Mouse (Mus musculus) MEL (cell line): Measurements from ENCODE around the gene Zbtb22. TPM values are rescaled to one million over a fixed set of nuclear protein-coding genes. Genes with fewer than 3 reads are reported as not detected.

Experiments used
- DNase-seq: peaks from one replicate; pipeline ENCODE4 v3.0.0; 2011; ENCODE audit warnings: low read depth, low spot score
- H3K27ac ChIP-seq: 2 replicates; pipeline ENCODE4 v1.5.1; 2012; ENCODE audit warnings: low read depth, mild to moderate bottlenecking, control low read depth, low read length, moderate library complexity; ENCODE audit not compliant: control insufficient read depth
- H3K27me3 ChIP-seq, 2 experiments: fragments of 150-350 bp in 1 of 2; sonication (generic) in 1 of 2; 2 replicates each; pipeline ENCODE4 v1.6.1; 2012; ENCODE audit warnings: low read length in 2 of 2, mild to moderate bottlenecking in 2 of 2, improper control_type of control experiment in 1 of 2, moderate library complexity in 1 of 2; ENCODE audit not compliant: insufficient read depth in 2 of 2, control insufficient read depth in 1 of 2
- H3K36me3 ChIP-seq, 2 experiments: 2 replicates each; pipeline ENCODE4 v1.6.1; 2012 to 2014; ENCODE audit warnings: low read length in 2 of 2, improper control_type of control experiment in 1 of 2, inconsistent platforms in 1 of 2, mild to moderate bottlenecking in 1 of 2; ENCODE audit not compliant: insufficient read depth in 2 of 2, control insufficient read depth in 1 of 2
- H3K4me1 ChIP-seq, 2 experiments: fragments of 150-350 bp in 1 of 2; sonication (generic) in 1 of 2; 2 replicates each; pipeline ENCODE4 v1.6.1; 2012; ENCODE audit warnings: low read length in 2 of 2, improper control_type of control experiment in 1 of 2, mild to moderate bottlenecking in 1 of 2; ENCODE audit not compliant: insufficient read depth in 2 of 2, control insufficient read depth in 1 of 2
- H3K4me3 ChIP-seq, 2 experiments: fragments of 150-350 bp in 1 of 2; sonication (generic) in 1 of 2; 2 replicates each; pipeline ENCODE4 v1.5.1; 2012; ENCODE audit warnings: low read depth in 2 of 2, low read length in 2 of 2, mild to moderate bottlenecking in 2 of 2, moderate library complexity in 2 of 2, control low read depth in 1 of 2, improper control_type of control experiment in 1 of 2; ENCODE audit not compliant: control insufficient read depth in 1 of 2, insufficient read depth in 1 of 2
- H3K79me2 ChIP-seq: 2 replicates; pipeline ENCODE4 v1.6.1; 2012; ENCODE audit warnings: mild to moderate bottlenecking, low read length, moderate library complexity; ENCODE audit not compliant: control insufficient read depth, poor library complexity, insufficient read depth
- H3K9ac ChIP-seq: 2 replicates; pipeline ENCODE4 v1.6.1; 2012; ENCODE audit warnings: low read depth, mild to moderate bottlenecking, control low read depth, low read length, moderate library complexity; ENCODE audit not compliant: control insufficient read depth, poor library complexity, severe bottlenecking
- H3K9me3 ChIP-seq: fragments of 150-350 bp; sonication (generic); replicated peaks from 2 replicates; pipeline ENCODE4 v1.6.1; 2012; ENCODE audit warnings: mild to moderate bottlenecking, low read length, improper control_type of control experiment, moderate library complexity; ENCODE audit not compliant: insufficient read depth
- BHLHE40 ChIP-seq: IDR thresholded peaks from 2 replicates; pipeline ENCODE4 v1.6.1; 2012; ENCODE audit warnings: low read depth, mild to moderate bottlenecking, inconsistent platforms, low read length, improper control_type of control experiment, borderline replicate concordance
- CHD2 ChIP-seq: IDR thresholded peaks from 2 replicates; pipeline ENCODE4 v1.6.1; 2011; ENCODE audit warnings: low read length, improper control_type of control experiment
- CTCF ChIP-seq, 3 experiments: IDR thresholded peaks in 2 of 3; conservative IDR thresholded peaks in 1 of 3; 2 replicates each; pipeline ENCODE4 v1.5.1; 2011 to 2012; ENCODE audit warnings: low read length in 3 of 3, low read depth in 2 of 3, mild to moderate bottlenecking in 2 of 3, improper control_type of control experiment in 1 of 3, inconsistent platforms in 1 of 3, mixed read lengths in 1 of 3, moderate library complexity in 1 of 3; ENCODE audit not compliant: control insufficient read depth in 1 of 3, insufficient read depth in 1 of 3, poor library complexity in 1 of 3, severe bottlenecking in 1 of 3
- E2F4 ChIP-seq: IDR thresholded peaks from 2 replicates; pipeline ENCODE4 v1.6.1; 2011; ENCODE audit warnings: low read depth, low read length, improper control_type of control experiment, borderline replicate concordance
- EP300 ChIP-seq, 2 experiments: IDR thresholded peaks; 2 replicates each; pipeline ENCODE4 v1.6.1; 2011; ENCODE audit warnings: improper control_type of control experiment in 2 of 2, low read length in 2 of 2, low read depth in 1 of 2, mild to moderate bottlenecking in 1 of 2
- ETS1 ChIP-seq: IDR thresholded peaks from 2 replicates; pipeline ENCODE4 v1.6.1; 2012; ENCODE audit warnings: low read depth, mild to moderate bottlenecking, inconsistent platforms, low read length, improper control_type of control experiment, moderate library complexity
- MAX ChIP-seq: IDR thresholded peaks from 2 replicates; pipeline ENCODE4 v1.6.1; 2011; ENCODE audit warnings: low read length, improper control_type of control experiment
- MEF2A ChIP-seq: IDR thresholded peaks from 2 replicates; pipeline ENCODE4 v1.6.1; 2014; ENCODE audit warnings: low read depth, mild to moderate bottlenecking, inconsistent platforms, low read length, improper control_type of control experiment; ENCODE audit not compliant: poor library complexity, insufficient replicate concordance, severe bottlenecking; ENCODE audit errors: extremely low read depth
- MYB ChIP-seq: IDR thresholded peaks from 2 replicates; pipeline ENCODE4 v1.6.1; 2011; ENCODE audit warnings: mild to moderate bottlenecking, low read depth, low read length, improper control_type of control experiment
- MYC ChIP-seq: IDR thresholded peaks from 2 replicates; pipeline ENCODE4 v1.6.1; 2011; ENCODE audit warnings: low read depth, mild to moderate bottlenecking, low read length, improper control_type of control experiment, moderate library complexity
- NRF1 ChIP-seq: IDR thresholded peaks from 2 replicates; pipeline ENCODE4 v1.6.1; 2014; ENCODE audit warnings: low read depth, mild to moderate bottlenecking, inconsistent platforms, low read length, improper control_type of control experiment, moderate library complexity; ENCODE audit not compliant: poor library complexity, insufficient read depth, severe bottlenecking
- RCOR1 ChIP-seq: IDR thresholded peaks from 2 replicates; pipeline ENCODE4 v1.6.1; 2012; ENCODE audit warnings: low read depth, mild to moderate bottlenecking, inconsistent platforms, low read length, improper control_type of control experiment
- SIN3A ChIP-seq: IDR thresholded peaks from 2 replicates; pipeline ENCODE4 v1.6.1; 2012; ENCODE audit warnings: low read length, improper control_type of control experiment, inconsistent platforms
- TAL1 ChIP-seq: IDR thresholded peaks from 2 replicates; pipeline ENCODE4 v1.6.1; 2012; ENCODE audit warnings: mild to moderate bottlenecking, inconsistent platforms, low read length, moderate library complexity, mixed read lengths
- TBP ChIP-seq: IDR thresholded peaks from 2 replicates; pipeline ENCODE4 v1.8.0; 2011; ENCODE audit warnings: low read depth, low read length, improper control_type of control experiment
- USF2 ChIP-seq, 2 experiments: IDR thresholded peaks; 2 replicates each; pipeline ENCODE4 v1.6.1; 2011 to 2012; ENCODE audit warnings: improper control_type of control experiment in 2 of 2, low read length in 2 of 2, borderline replicate concordance in 1 of 2, inconsistent platforms in 1 of 2, low read depth in 1 of 2, mild to moderate bottlenecking in 1 of 2; ENCODE audit not compliant: insufficient read depth in 1 of 2
- ZMIZ1 ChIP-seq: IDR thresholded peaks from 2 replicates; pipeline ENCODE4 v1.6.1; 2012; ENCODE audit warnings: low read depth, mild to moderate bottlenecking, inconsistent platforms, low read length, improper control_type of control experiment, moderate library complexity
- ZNF384 ChIP-seq: IDR thresholded peaks from 2 replicates; pipeline ENCODE4 v1.6.1; 2012; ENCODE audit warnings: low read depth, mild to moderate bottlenecking, inconsistent platforms, low read length, improper control_type of control experiment
- polyA plus RNA-seq, 2 experiments: library from polyadenylated mRNA; stranded (reverse) in 1 of 2; unstranded in 1 of 2; fragments of >175 nt in 1 of 2; fragments of >200 nt in 1 of 2; gene quantifications; 2 replicates each; pipeline versions ENCODE4 v1.2.1 to v1.2.4; 2012; ENCODE audit warnings: low replicate concordance in 2 of 2, low read depth in 1 of 2; ENCODE audit not compliant: insufficient read length in 2 of 2, insufficient read depth in 1 of 2, missing spikeins in 1 of 2
- total RNA-seq: library from RNA; depleted of rRNA; stranded (reverse); fragments of 300-350 nt; gene quantifications from 2 replicates; pipeline ENCODE4 v1.2.3, GENCODE M21; 2012

The Zbtb22 gene
- total and polyA plus RNA-seq, 3 experiments, result 18.6 to 30.0 TPM; not detected in 1

DNA sequence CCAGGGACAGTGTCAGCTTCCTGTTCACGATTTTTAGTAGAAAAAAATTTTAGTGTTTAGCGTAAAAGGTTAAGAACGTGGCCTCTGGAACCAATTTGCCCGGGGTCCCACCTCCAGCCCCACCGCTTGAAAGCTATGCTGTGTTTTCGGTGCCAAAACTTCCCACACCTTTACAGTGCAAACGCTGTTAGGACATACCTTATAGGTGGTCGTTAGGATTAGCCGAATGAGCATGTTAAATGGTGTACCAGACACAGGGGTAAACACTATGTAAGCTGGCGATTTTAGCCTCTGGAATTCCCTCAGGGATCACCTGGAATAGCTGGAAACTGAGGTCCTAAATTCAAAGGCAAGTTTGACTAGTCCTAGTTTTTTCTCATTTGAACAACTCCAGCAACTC is 40.6 kb downstream of the Zbtb22 start:
- Histone ChIP-seq H3K79me2 (peaks cover 38% of the 10 kb centered on the region), H3K9ac (peak overlapping the region; percentile 86), H3K27ac (peak overlapping the region; percentile 88; the same call in 1 of the 2 replicates), H3K36me3 (peaks cover 10 to 17% of the 10 kb centered on the region in 2 experiments), H3K9me3 (no peaks in the 10 kb centered on the region), H3K27me3 (no peaks in the 10 kb centered on the region), H3K4me1 (peaks cover 0 to 7% of the 10 kb centered on the region in 2 experiments; a peak in 2 of 4 replicates), H3K4me3 (peak overlapping the region; percentile 66 to 69)
- TF ChIP-seq TBP (no peak), NRF1 (no peak), ZMIZ1 (no peak), E2F4 (0 out of 2 replicates have a peak, but pooled peaks have one; percentile 0), TAL1 (no peak)
- DNase-seq, result no peak

- H3K4me1 ChIP-seq, result peaks cover 0 to 7% of the 10 kb centered on the region in 2 experiments; a peak in 2 of 4 replicates
- H3K9me3 ChIP-seq, result no peaks in the 10 kb centered on the region
- peaks cover 38% of the 10 kb centered on the region for H3K79me2 ChIP-seq
- no peak for TF ChIP-seq CTCF (IDR thresholded peaks at IDR 0.05 in 2 of 3, conservative IDR thresholded peaks at IDR 0.05 in 1 of 3; ENCODE audit: control insufficient read depth in 1 of 3, insufficient read depth in 1 of 3, low read depth in 2 of 3, low read length in 3 of 3, poor library complexity in 1 of 3, severe bottlenecking in 1 of 3)
- no peak for TF ChIP-seq MYB
- no peak for TF ChIP-seq BHLHE40
- no peak for TF ChIP-seq CHD2
- TF ChIP-seq ETS1, result no peak
- TF ChIP-seq MYC, result no peak
- TF ChIP-seq ZNF384, result no peak
- TF ChIP-seq RCOR1, result no peak
- TF ChIP-seq EP300 (IDR thresholded peaks at IDR 0.05; ENCODE audit: low read depth in 1 of 2, low read length in 2 of 2), result no peak
- TF ChIP-seq MAX, result no peak
- TF ChIP-seq USF2 (IDR thresholded peaks at IDR 0.05; ENCODE audit: borderline replicate concordance in 1 of 2, insufficient read depth in 1 of 2, low read depth in 1 of 2, low read length in 2 of 2), result no peak
- TF ChIP-seq SIN3A, result no peak
- TF ChIP-seq MEF2A, result no peak
- TF ChIP-seq NRF1, result no peak
- no peak overlapping the region for H3K9ac ChIP-seq
- no peak for DNase-seq
- H3K36me3 ChIP-seq, result peaks cover 10 to 15% of the 10 kb centered on the region in 2 experiments
- H3K27ac ChIP-seq, result no peak overlapping the region
- no peaks in the 10 kb centered on the region for H3K27me3 ChIP-seq
- H3K4me3 ChIP-seq, result no peak overlapping the region
Measured at GRCm38 (mm10) chr17:33957493-33957892, 41.8 kb downstream of the Zbtb22 start.
